Mouse (Mus musculus): ENCODE results near the gene Tor3a. TPM values are rescaled to one million over a fixed set of nuclear protein-coding genes. Genes with fewer than 3 reads are reported as not detected.

Gene Tor3a
- total and polyA plus RNA-seq, 3 experiments, result 6.7 to 9.4 TPM; not detected in 1

GRCm38 (mm10) chr1:156718950-156719805, 45.0 kb upstream of the Tor3a start, which contains the start of gene Fam20b:
Gene Fam20b, minus strand, starts transcription at chr1:156719086.
- H3K79me2 ChIP-seq (ENCODE audit: control insufficient read depth, insufficient read depth, low read length, poor library complexity), result peaks cover 9% of the 10 kb centered on the region
- H3K4me1 ChIP-seq (ENCODE audit: control insufficient read depth in 1 of 2, insufficient read depth in 2 of 2, low read length in 2 of 2), result peaks cover 6 to 28% of the 10 kb centered on the region in 2 experiments; a peak in 3 of 4 replicates
- peak within 1 kb of the TSS; percentile 66 for H3K27ac ChIP-seq (ENCODE audit: control insufficient read depth, low read depth, low read length)
- H3K36me3 ChIP-seq (ENCODE audit: control insufficient read depth in 1 of 2, insufficient read depth in 2 of 2, low read length in 2 of 2), result peaks cover 0 to 14% of the 10 kb centered on the region in 2 experiments; a peak in 2 of 4 replicates
- H3K4me3 ChIP-seq (ENCODE audit: control insufficient read depth in 1 of 2, insufficient read depth in 1 of 2, low read depth in 2 of 2, low read length in 2 of 2), result peak within 1 kb of the TSS; percentile 98
- DNase-seq (ENCODE audit: low read depth, low spot score), result peak; percentile 96
- H3K27me3 ChIP-seq (ENCODE audit: control insufficient read depth in 1 of 2, insufficient read depth in 2 of 2, low read length in 2 of 2), result no peaks in the 10 kb centered on the region
- TF ChIP-seq RAD21 (IDR thresholded peaks at IDR 0.05; ENCODE audit: low read depth, low read length), result no peak
- TF ChIP-seq NELFE (IDR thresholded peaks at IDR 0.05; ENCODE audit: low read depth, low read length), result peak; percentile 54
- peak; percentile 40 for TF ChIP-seq TCF12 (IDR thresholded peaks at IDR 0.05; ENCODE audit: low read depth, low read length)
- no peak for TF ChIP-seq MAFK (IDR thresholded peaks at IDR 0.05; ENCODE audit: borderline replicate concordance, low read depth, low read length)
- peak; percentile 61 for TF ChIP-seq ELF1 (IDR thresholded peaks at IDR 0.05; ENCODE audit: low read depth, low read length)
- no peak for TF ChIP-seq POLR2AphosphoS2 (IDR thresholded peaks at IDR 0.05; ENCODE audit: low read length)
- peak; percentile 72 for TF ChIP-seq HCFC1 (IDR thresholded peaks at IDR 0.05; ENCODE audit: low read depth, low read length)
- TF ChIP-seq CTCF (IDR thresholded peaks at IDR 0.05 in 2 of 3, conservative IDR thresholded peaks at IDR 0.05 in 1 of 3; ENCODE audit: control insufficient read depth in 1 of 3, insufficient read depth in 1 of 3, low read depth in 2 of 3, low read length in 3 of 3, poor library complexity in 1 of 3, severe bottlenecking in 1 of 3), result no peak
- peak; percentile 51; the same call in 1 of the 2 replicates for TF ChIP-seq MXI1 (IDR thresholded peaks at IDR 0.05; ENCODE audit: low read depth, low read length)
- TF ChIP-seq MAZ (IDR thresholded peaks at IDR 0.05; ENCODE audit: low read depth, low read length), result peak; percentile 91; the same call in 1 of the 2 replicates
- no peak for TF ChIP-seq POLR2AphosphoS5 (IDR thresholded peaks at IDR 0.05; ENCODE audit: borderline replicate concordance, low read depth, low read length)
- TF ChIP-seq TBP (IDR thresholded peaks at IDR 0.05; ENCODE audit: low read depth, low read length), result 0 out of 2 replicates have a peak, but pooled peaks have one; percentile 36
- TF ChIP-seq TAL1 (IDR thresholded peaks at IDR 0.05; ENCODE audit: low read length), result no peak
- TF ChIP-seq MYB (IDR thresholded peaks at IDR 0.05; ENCODE audit: low read depth, low read length), result no peak
- TF ChIP-seq EP300 (IDR thresholded peaks at IDR 0.05; ENCODE audit: low read depth in 1 of 2, low read length in 2 of 2), result peak in 1 of 2 experiments; percentile 14; a peak in 1 of 4 replicates
- no peak for TF ChIP-seq ZMIZ1 (IDR thresholded peaks at IDR 0.05; ENCODE audit: low read depth, low read length)
- no peak for TF ChIP-seq E2F4 (IDR thresholded peaks at IDR 0.05; ENCODE audit: borderline replicate concordance, low read depth, low read length)
- TF ChIP-seq CHD2 (IDR thresholded peaks at IDR 0.05; ENCODE audit: low read length), result no peak
- peak; percentile 56 for TF ChIP-seq NRF1 (IDR thresholded peaks at IDR 0.05; ENCODE audit: insufficient read depth, low read depth, low read length, poor library complexity, severe bottlenecking)
- peak in 1 of 2 experiments; percentile 44; a peak in 1 of 4 replicates for TF ChIP-seq POLR2A (IDR thresholded peaks at IDR 0.05; ENCODE audit: control insufficient read depth in 1 of 2, insufficient read depth in 1 of 2, low read depth in 1 of 2, low read length in 2 of 2, poor library complexity in 1 of 2)
- TF ChIP-seq SIN3A (IDR thresholded peaks at IDR 0.05; ENCODE audit: low read length), result peak; percentile 90
- TF ChIP-seq RCOR1 (IDR thresholded peaks at IDR 0.05; ENCODE audit: low read depth, low read length), result no peak
- peak; percentile 26; the same call in 1 of the 2 replicates for TF ChIP-seq ETS1 (IDR thresholded peaks at IDR 0.05; ENCODE audit: low read depth, low read length)
- no peak for TF ChIP-seq SMC3 (IDR thresholded peaks at IDR 0.05; ENCODE audit: low read depth, low read length)
- peak; percentile 97 for TF ChIP-seq CHD1 (IDR thresholded peaks at IDR 0.05; ENCODE audit: low read depth, low read length)
- TF ChIP-seq KAT2A (conservative IDR thresholded peaks at IDR 0.05; ENCODE audit: low read depth, low read length), result no peak; the same call in 1 of the 2 replicates
- H3K9ac ChIP-seq (ENCODE audit: control insufficient read depth, low read depth, low read length, poor library complexity, severe bottlenecking), result peak within 1 kb of the TSS; percentile 97
- H3K9me3 ChIP-seq (replicated peaks; ENCODE audit: insufficient read depth, low read length), result no peaks in the 10 kb centered on the region
